Mouse (Mus musculus) forebrain, embryonic 11.5 days (tissue): ENCODE measurements around the gene Bmper. TPM values are rescaled to one million over a fixed set of nuclear protein-coding genes. Genes with fewer than 3 reads are reported as not detected.
A peak's percentile ranks its signal among the peaks of the same experiment; 100 is the strongest.

Experiments used
- ATAC-seq: fragments of 200-750 bp; cut with Nextera tagmentation; replicated peaks from 2 replicates; pipeline ENCODE4 v1.8.0; 2017; ENCODE audit warnings: moderate TSS enrichment; ENCODE audit not compliant: low FRiP score
- DNase-seq: peaks from one replicate; pipeline ENCODE4 v3.0.0-alpha.2; 2017; ENCODE audit warnings: low spot score
- H3K27ac ChIP-seq: fragments of 300-500 bp; sonication (generic); 2 replicates; pipeline ENCODE4 v1.5.1; 2014; ENCODE audit warnings: low read depth, low read length
- H3K27me3 ChIP-seq: fragments of 300-500 bp; sonication (generic); 2 replicates; pipeline ENCODE4 v1.6.1; 2014; ENCODE audit warnings: mild to moderate bottlenecking, low read length, mixed read lengths; ENCODE audit not compliant: control insufficient read depth, insufficient read depth
- H3K36me3 ChIP-seq: fragments of 300-500 bp; sonication (generic); 2 replicates; pipeline ENCODE4 v1.6.1; 2014; ENCODE audit warnings: mild to moderate bottlenecking, low read length, moderate library complexity, mixed read lengths; ENCODE audit not compliant: control insufficient read depth, insufficient read depth
- H3K4me1 ChIP-seq: fragments of 300-500 bp; sonication (generic); replicated peaks from 2 replicates; pipeline ENCODE4 v1.6.1; 2014; ENCODE audit warnings: low read length, mixed read lengths; ENCODE audit not compliant: control insufficient read depth, insufficient read depth
- H3K4me2 ChIP-seq: fragments of 300-500 bp; sonication (generic); 2 replicates; pipeline ENCODE4 v1.6.1; 2014; ENCODE audit warnings: low read depth, mild to moderate bottlenecking, low read length, moderate library complexity, mixed read lengths; ENCODE audit not compliant: severe bottlenecking
- H3K4me3 ChIP-seq: fragments of 300-500 bp; sonication (generic); 2 replicates; pipeline ENCODE4 v1.5.1; 2014; ENCODE audit warnings: low read depth, low read length
- H3K9ac ChIP-seq: fragments of 300-500 bp; sonication (generic); 2 replicates; pipeline ENCODE4 v1.6.1; 2014; ENCODE audit warnings: low read length
- H3K9me3 ChIP-seq: fragments of 300-500 bp; sonication (generic); 2 replicates; pipeline ENCODE4 v1.6.1; 2016; ENCODE audit warnings: low read length, mixed read lengths; ENCODE audit not compliant: control insufficient read depth
- WGBS: fragments of 180-500 bp; shearing (Covaris S2); extraction: QIAGEN DNeasy Blood & Tissue Kit; methylation state at CpG from one replicate; pipeline ENCODE4 v1.1.7; 2014; 5-methylcytosine and 5-hydroxymethylcytosine counted together
- polyA plus RNA-seq: library from polyadenylated mRNA; unstranded; fragments of >200 nt; fragmentation: Nextera tagmentation; extraction: Ambion mirVana; gene quantifications from 2 replicates; pipeline ENCODE4 v1.2.1, GENCODE M21; 2014

Gene Bmper
- polyA plus RNA-seq, 1 experiment from 2014 or later: 8.5 TPM

DNA sequence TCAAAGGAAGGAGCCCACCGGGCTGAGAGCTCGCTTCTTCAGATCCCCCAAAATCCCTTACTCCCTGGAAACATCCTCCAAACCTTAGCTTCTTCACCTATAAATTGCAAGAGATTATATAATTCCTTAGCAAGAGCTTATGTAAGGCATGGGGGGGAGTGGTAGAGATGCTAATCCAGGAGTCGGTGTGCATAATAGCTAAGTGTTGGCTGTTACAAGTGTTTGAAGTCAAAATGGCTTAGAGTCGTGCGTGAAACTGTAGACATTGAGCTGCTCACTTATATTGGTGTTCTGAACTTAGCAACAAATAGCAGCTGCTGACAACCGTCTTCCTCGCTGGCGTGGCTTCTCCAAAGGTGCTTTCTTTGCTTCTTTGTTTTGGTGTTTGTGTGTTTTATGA lies 128.5 kb downstream of the Bmper start:
- H3K4me2 ChIP-seq: no peak overlapping the region
- H3K36me3 ChIP-seq: no peaks in the 10 kb centered on the region
- 92% methylated on average over 8 of the region's 8 CpGs for WGBS
- no peak overlapping the region for H3K27ac ChIP-seq
- no peak for ATAC-seq
- no peak overlapping the region for H3K4me3 ChIP-seq
- H3K9me3 ChIP-seq: no peaks in the 10 kb centered on the region
- H3K9ac ChIP-seq: no peak overlapping the region
- H3K4me1 ChIP-seq: no peaks in the 10 kb centered on the region
- no peaks in the 10 kb centered on the region for H3K27me3 ChIP-seq
- DNase-seq: no peak

DNA sequence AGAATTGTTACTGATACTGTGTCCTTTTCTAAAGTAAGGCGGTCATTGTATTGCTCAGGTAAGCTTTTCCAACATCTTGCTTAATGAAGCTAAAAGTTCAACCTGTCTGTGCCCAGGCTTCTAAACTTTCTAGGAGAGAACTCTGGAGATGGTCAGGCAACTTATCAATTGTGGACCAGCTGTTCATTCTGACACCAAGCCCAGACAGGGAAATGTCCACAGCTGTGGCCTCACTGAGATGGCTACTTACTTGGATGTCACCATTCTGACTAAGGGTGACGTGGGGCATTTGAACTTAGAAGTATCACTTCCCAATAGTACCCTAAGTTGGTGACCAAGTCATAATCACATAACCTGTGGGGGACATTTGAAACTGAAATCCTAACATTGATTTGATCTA lies 129.5 kb downstream of the Bmper start:
- no peak overlapping the region for H3K27ac ChIP-seq
- no peaks in the 10 kb centered on the region for H3K9me3 ChIP-seq
- no peaks in the 10 kb centered on the region for H3K4me1 ChIP-seq
- no peak overlapping the region for H3K9ac ChIP-seq
- H3K27me3 ChIP-seq: no peaks in the 10 kb centered on the region
- H3K4me2 ChIP-seq: no peak overlapping the region
- WGBS: 90% methylated on average over 2 of the region's 2 CpGs
- H3K4me3 ChIP-seq: no peak overlapping the region
- no peaks in the 10 kb centered on the region for H3K36me3 ChIP-seq
- DNase-seq (no peak), ATAC-seq (no peak)

DNA sequence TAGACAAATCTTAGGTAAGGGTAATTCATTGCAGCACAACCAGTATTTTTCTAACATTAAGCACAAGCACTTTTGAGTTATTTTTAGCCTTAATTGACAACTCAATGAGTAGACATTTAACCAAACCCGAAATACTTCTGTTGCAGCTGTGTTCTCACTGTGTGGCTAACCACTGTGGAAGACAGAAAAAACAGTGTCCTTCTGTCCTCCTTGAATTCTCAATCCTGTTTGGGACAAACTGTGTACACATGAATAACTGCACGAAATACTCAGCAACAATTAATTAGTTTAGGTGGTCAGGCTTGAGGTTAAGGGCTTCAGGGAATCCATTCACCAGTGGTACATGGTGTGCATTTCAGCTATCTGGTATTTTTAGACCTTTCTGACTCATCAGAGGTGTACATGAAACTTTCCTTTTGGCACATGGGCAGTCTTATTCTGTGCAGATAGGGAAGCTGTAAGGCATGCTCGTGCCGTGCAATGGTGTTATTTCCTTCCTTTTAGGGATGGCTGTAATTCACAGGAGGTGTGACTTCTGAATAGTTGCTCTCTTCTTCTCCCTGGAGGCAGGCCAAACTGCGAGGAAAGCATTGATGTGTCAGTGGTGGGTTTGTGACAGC lies 131.4 kb downstream of the Bmper start:
- Histone ChIP-seq H3K9ac (no peak overlapping the region), H3K27me3 (no peaks in the 10 kb centered on the region), H3K4me2 (no peak overlapping the region), H3K27ac (no peak overlapping the region), H3K4me1 (no peaks in the 10 kb centered on the region), H3K4me3 (no peak overlapping the region), H3K36me3 (no peaks in the 10 kb centered on the region), H3K9me3 (no peaks in the 10 kb centered on the region)
- WGBS: 75% methylated on average over 5 of the region's 5 CpGs
- DNase-seq: no peak
- ATAC-seq: no peak

DNA sequence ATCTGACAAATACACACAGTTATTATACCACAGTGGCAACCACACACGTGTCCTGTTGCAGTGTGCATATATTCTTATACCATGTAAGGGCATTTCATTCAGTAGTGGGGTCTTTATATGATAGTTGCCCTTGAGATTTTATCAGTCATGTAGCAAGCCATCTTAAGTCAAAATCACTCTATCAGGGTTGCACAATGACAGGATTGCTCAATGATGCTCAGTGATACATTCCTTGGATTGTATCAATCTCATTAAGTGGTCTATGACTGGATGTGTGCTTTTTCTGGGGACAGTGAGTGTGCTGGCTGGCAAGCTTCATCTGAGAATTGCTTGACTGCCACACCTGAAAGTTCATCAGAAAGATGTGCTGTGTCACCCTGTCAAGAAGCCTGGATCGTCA lies 135.2 kb downstream of the Bmper start:
- no peak overlapping the region for H3K4me2 ChIP-seq
- WGBS: 91% methylated on average over 2 of the region's 2 CpGs
- no peak overlapping the region for H3K9ac ChIP-seq

DNA sequence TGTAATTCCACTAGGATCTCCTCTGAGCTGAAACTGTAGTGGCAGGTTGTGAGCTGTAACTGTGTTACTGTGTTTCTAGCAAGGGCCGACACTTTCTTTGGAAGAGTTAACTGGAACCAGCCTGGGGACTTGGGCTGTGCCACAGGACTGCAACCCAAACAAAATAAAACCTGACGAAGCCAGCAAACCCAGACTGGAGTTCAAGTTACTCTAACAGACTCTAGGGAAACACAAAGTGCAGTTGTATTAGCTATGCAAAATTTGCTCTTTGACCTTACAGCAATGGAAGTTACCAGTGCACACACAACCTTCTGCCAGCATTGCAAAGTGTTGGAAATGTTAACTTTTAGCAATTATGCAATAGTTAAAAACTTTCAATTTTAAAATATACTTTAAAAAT lies 140.3 kb downstream of the Bmper start:
- H3K27ac ChIP-seq: no peak overlapping the region
- H3K4me3 ChIP-seq: no peak overlapping the region
- no peaks in the 10 kb centered on the region for H3K4me1 ChIP-seq
- no peak for ATAC-seq
- no peaks in the 10 kb centered on the region for H3K27me3 ChIP-seq
- 82% methylated on average over 2 of the region's 2 CpGs for WGBS
- no peaks in the 10 kb centered on the region for H3K9me3 ChIP-seq
- no peaks in the 10 kb centered on the region for H3K36me3 ChIP-seq
- DNase-seq: no peak
- H3K4me2 ChIP-seq: no peak overlapping the region
- H3K9ac ChIP-seq: no peak overlapping the region

More for the DNA sequence above, 135.2 kb downstream of the Bmper start:
- Histone ChIP-seq H3K4me1 (no peaks in the 10 kb centered on the region), H3K27ac (no peak overlapping the region), H3K4me3 (no peak overlapping the region), H3K9me3 (no peaks in the 10 kb centered on the region), H3K27me3 (no peaks in the 10 kb centered on the region), H3K36me3 (no peaks in the 10 kb centered on the region)
- DNase-seq (no peak), ATAC-seq (no peak)

DNA sequence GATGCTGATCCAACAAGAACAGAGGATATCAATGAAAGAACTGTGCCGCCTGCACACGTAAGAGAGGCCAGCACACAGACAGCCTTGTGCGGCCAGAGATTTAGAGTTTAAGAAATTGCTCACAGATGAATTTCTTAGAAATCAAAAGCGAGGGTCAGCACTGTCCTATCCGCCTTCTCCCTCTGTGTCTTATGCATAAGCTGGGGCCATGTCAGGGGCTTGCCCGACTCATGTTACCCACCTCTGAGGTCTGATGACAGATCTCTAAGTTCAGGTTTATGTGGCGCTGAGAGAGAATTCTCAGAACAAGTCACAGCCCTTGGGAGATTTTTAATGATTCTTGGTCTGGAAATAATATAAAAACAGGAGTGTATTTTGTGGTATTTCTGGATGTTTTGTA lies 140.7 kb downstream of the Bmper start:
- no peak overlapping the region for H3K4me2 ChIP-seq
- ATAC-seq (no peak), DNase-seq (no peak)
- H3K9me3 ChIP-seq: no peaks in the 10 kb centered on the region
- H3K9ac ChIP-seq: no peak overlapping the region
- WGBS: 83% methylated on average over 7 of the region's 7 CpGs
- H3K4me3 ChIP-seq: no peak overlapping the region
- no peaks in the 10 kb centered on the region for H3K4me1 ChIP-seq
- no peak overlapping the region for H3K27ac ChIP-seq
- no peaks in the 10 kb centered on the region for H3K27me3 ChIP-seq
- no peaks in the 10 kb centered on the region for H3K36me3 ChIP-seq

DNA sequence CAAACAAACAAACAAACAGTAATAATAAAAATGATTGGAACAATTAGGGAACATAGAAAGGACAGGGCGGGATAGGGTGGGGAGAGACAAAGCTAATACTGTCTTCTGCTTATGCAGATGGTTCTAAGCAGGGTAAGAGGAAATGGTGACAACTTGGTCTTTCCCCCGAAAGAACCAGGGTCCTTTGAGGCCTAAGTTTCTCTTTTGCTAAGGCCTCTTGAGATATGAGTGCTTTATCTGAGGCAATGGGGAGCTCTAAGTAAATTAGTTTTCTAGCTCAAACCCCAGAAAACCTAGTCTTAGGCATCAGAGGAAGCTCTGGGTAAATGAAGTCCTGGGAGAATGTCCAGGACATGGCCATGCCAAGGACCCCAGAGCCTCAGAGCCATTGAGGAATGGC lies 141.2 kb downstream of the Bmper start:
- H3K4me3 ChIP-seq: no peak overlapping the region
- H3K4me2 ChIP-seq: no peak overlapping the region
- ATAC-seq: no peak
- H3K9me3 ChIP-seq: no peaks in the 10 kb centered on the region
- DNase-seq: no peak
- no peak overlapping the region for H3K9ac ChIP-seq
- WGBS: 89% methylated on average over 2 of the region's 2 CpGs
- no peaks in the 10 kb centered on the region for H3K27me3 ChIP-seq
- H3K36me3 ChIP-seq: no peaks in the 10 kb centered on the region
- no peaks in the 10 kb centered on the region for H3K4me1 ChIP-seq
- no peak overlapping the region for H3K27ac ChIP-seq

DNA sequence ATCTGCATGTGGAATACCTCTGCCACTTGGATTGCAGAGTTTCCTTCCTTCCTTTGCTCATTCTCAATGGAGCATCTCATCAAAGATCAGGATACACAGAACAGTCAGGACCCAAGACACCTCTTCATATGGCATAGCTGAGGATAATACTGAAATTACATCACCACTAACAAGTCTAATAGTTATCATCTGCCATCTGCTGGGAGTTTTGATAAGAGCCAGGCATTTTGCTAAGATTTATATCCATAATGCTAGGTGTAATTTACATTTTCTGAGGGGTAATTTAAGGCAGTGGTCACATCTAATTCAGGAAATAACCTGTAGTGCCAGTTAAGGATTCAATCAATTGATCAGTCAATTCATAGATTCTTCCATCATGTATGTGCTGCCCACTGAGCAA lies 145.2 kb downstream of the Bmper start:
- H3K9ac ChIP-seq: no peak overlapping the region
- no peaks in the 10 kb centered on the region for H3K27me3 ChIP-seq
- DNase-seq (no peak), ATAC-seq (no peak)
- H3K9me3 ChIP-seq: no peaks in the 10 kb centered on the region
- no peak overlapping the region for H3K27ac ChIP-seq
- H3K4me1 ChIP-seq: no peaks in the 10 kb centered on the region
- no peak overlapping the region for H3K4me2 ChIP-seq
- no peaks in the 10 kb centered on the region for H3K36me3 ChIP-seq
- H3K4me3 ChIP-seq: no peak overlapping the region

DNA sequence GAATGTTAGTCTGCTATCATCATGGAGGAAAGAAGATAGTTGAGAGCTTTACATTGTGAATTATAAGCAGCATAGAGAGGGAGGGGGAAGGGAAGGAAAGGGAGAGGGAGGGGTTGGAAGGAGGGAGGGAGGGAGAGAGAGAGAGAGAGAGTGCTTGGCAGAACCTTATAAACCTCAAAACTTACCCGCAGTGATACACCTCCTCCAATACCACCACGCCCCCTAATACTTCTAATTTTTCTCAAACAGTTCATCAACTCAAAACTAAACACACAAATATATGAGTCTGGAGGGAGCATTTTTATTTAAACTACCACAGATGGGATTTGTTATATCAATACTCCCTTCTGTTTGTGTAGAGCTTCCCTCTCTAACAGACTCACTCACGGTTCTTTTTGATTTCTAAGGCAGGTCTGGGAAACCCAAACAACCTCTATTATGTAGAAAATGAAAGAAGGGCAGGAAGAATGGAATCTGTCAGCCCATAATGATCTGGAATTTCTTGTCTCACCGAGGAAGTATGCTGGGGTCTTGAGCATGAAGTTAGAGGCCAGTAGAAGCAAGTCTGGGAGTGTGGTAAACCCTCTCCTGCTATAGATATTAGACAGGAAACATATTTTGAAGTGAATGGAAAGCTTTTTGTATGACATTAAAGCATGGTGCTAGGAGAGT lies 152.0 kb downstream of the Bmper start:
- Histone ChIP-seq H3K9ac (no peak overlapping the region), H3K27me3 (no peaks in the 10 kb centered on the region), H3K9me3 (no peaks in the 10 kb centered on the region), H3K4me2 (no peak overlapping the region), H3K4me3 (no peak overlapping the region), H3K4me1 (peaks cover 16% of the 10 kb centered on the region), H3K27ac (0 out of 2 replicates have a peak overlapping the region, but pooled peaks have one; percentile 31), H3K36me3 (no peaks in the 10 kb centered on the region)
- ATAC-seq (no peak), DNase-seq (no peak)
- 44% methylated on average over 4 of the region's 4 CpGs for WGBS
